Mouse (Mus musculus) embryo, embryonic 10.5 days (tissue): ENCODE measurements around the gene Tbc1d21.

Experiments used
- DNase-seq: peaks from one replicate; pipeline ENCODE4 v3.0.0-alpha.2; 2015; ENCODE audit warnings: low spot score

Gene Tbc1d21

GRCm38 (mm10) chr9:58341795-58342194 lies 28.5 kb downstream of the Tbc1d21 start:
- DNase-seq: no peak

GRCm38 (mm10) chr9:58336650-58337281 lies 33.5 kb downstream of the Tbc1d21 start:
- DNase-seq: no peak

- no peak for DNase-seq
These were observed 39.0 kb downstream of the Tbc1d21 start for GRCm38 (mm10) chr9:58331276-58331675.

- peak; percentile 75 for DNase-seq
These were observed 40.0 kb downstream of the Tbc1d21 start for GRCm38 (mm10) chr9:58330293-58330692.

GRCm38 (mm10) chr9:58327382-58327781 lies 42.9 kb downstream of the Tbc1d21 start:
- DNase-seq: no peak

- DNase-seq: no peak
These were observed 43.6 kb downstream of the Tbc1d21 start for GRCm38 (mm10) chr9:58326477-58327180.

GRCm38 (mm10) chr9:58321681-58322080 lies 48.6 kb downstream of the Tbc1d21 start:
- no peak for DNase-seq

- no peak for DNase-seq
These were observed 51.9 kb downstream of the Tbc1d21 start for GRCm38 (mm10) chr9:58318317-58318716.

- no peak for DNase-seq
These were observed 52.9 kb downstream of the Tbc1d21 start for GRCm38 (mm10) chr9:58317381-58317780.

- no peak for DNase-seq
These were observed 53.5 kb downstream of the Tbc1d21 start for GRCm38 (mm10) chr9:58316784-58317183.

- no peak for DNase-seq
These were observed 54.4 kb downstream of the Tbc1d21 start for GRCm38 (mm10) chr9:58315850-58316249.

- peak; percentile 41 for DNase-seq
These were observed 55.4 kb downstream of the Tbc1d21 start for GRCm38 (mm10) chr9:58314682-58315360.

GRCm38 (mm10) chr9:58312944-58313359 lies 57.3 kb downstream of the Tbc1d21 start, which contains the start of gene Loxl1:
Gene Loxl1, minus strand, starts transcription at chr9:58313186.
- DNase-seq: peak; percentile 84

GRCm38 (mm10) chr9:58312196-58312943 lies 57.9 kb downstream of the Tbc1d21 start:
- DNase-seq: peak; percentile 61

GRCm38 (mm10) chr9:58311191-58311910 lies 58.9 kb downstream of the Tbc1d21 start:
- no peak for DNase-seq

GRCm38 (mm10) chr9:58310043-58310660 lies 60.1 kb downstream of the Tbc1d21 start:
- DNase-seq: no peak
